Comparison of ENCODE assay signal across 11 mouse cellular contexts in genomic region chr6:69758618-69759017, GRCm38 (mm10).
DNase-seq lines count a peak whose midpoint lies in the region; ATAC-seq and TF ChIP-seq lines count a peak whose summit lies in the region.
"Had no signal": no experiment of that assay in that cellular context is flagged by ENCODE, and none has a peak within 500 bp of the region (broad histone marks: within the 10 kb centered on the region; RNA-seq: fewer than 3 reads in every experiment).

No protein-coding gene starts in this region.

- WGBS in liver, embryonic 11.5 days: 79% methylated on average over 2 of the region's 2 CpGs
- WGBS in liver, embryonic 14.5 days (ENCODE audit: insufficient replicate concordance): 60% methylated on average over 2 of the region's 2 CpGs

- H3K27me3 ChIP-seq in liver, embryonic 11.5 days (replicated peaks; ENCODE audit: control insufficient read depth, insufficient read depth, low read length): no peaks in the 10 kb centered on the region
- H3K27me3 ChIP-seq in liver, embryonic 14.5 days (ENCODE audit: control insufficient read depth, insufficient read depth, low read length): no peaks in the 10 kb centered on the region
- H3K27me3 ChIP-seq: liver, embryonic 15.5 days had no signal

- peak; percentile 16; the same call in 1 of the 2 replicates for TF ChIP-seq CTCF in liver, embryonic 14.5 days (IDR thresholded peaks at IDR 0.05; ENCODE audit: low read depth)

- TF ChIP-seq EP300 in liver, embryonic 14.5 days (IDR thresholded peaks at IDR 0.05; ENCODE audit: low read depth): no peak

- DNase-seq in frontal cortex, postnatal 25 days (ENCODE audit: low spot score in 2 of 2): no peak
- peak; percentile 5 for DNase-seq in liver
- DNase-seq in liver, embryonic 11.5 days (ENCODE audit: low spot score): no peak
- DNase-seq in ES-CJ7 (ENCODE audit: low read depth, low spot score): peak; percentile 37
- no peak for DNase-seq in liver, embryonic 14.5 days (ENCODE audit: low read depth in 3 of 3, low spot score in 3 of 3)
- DNase-seq in cerebellum, postnatal 36 days: no peak
- DNase-seq: adrenal gland, adult 2 months had no signal

- H3K9ac ChIP-seq in liver, embryonic 11.5 days (ENCODE audit: low read depth, low read length): no peak overlapping the region
- no peak overlapping the region for H3K9ac ChIP-seq in liver, embryonic 14.5 days (replicated peaks)
- H3K9ac ChIP-seq: liver, embryonic 15.5 days had no signal

- H3K27ac ChIP-seq in liver, embryonic 11.5 days (ENCODE audit: low read depth, low read length): no peak overlapping the region
- no peak overlapping the region for H3K27ac ChIP-seq in liver, embryonic 14.5 days
- H3K27ac ChIP-seq: liver, embryonic 15.5 days had no signal

- H3K4me1 ChIP-seq in liver, embryonic 11.5 days (replicated peaks; ENCODE audit: control insufficient read depth, insufficient read depth, low read length): no peaks in the 10 kb centered on the region
- H3K4me1 ChIP-seq in liver, embryonic 14.5 days (replicated peaks; ENCODE audit: control insufficient read depth in 2 of 2, insufficient read depth in 2 of 2, low read length in 1 of 2): no peaks in the 10 kb centered on the region
- H3K4me1 ChIP-seq: liver, embryonic 15.5 days had no signal

- no peak overlapping the region for H3K4me2 ChIP-seq in liver, embryonic 11.5 days
- H3K4me2 ChIP-seq in liver, embryonic 14.5 days (ENCODE audit: low read depth): no peak overlapping the region
- H3K4me2 ChIP-seq: liver, embryonic 15.5 days had no signal

- no peaks in the 10 kb centered on the region for H3K36me3 ChIP-seq in liver, embryonic 11.5 days (ENCODE audit: control insufficient read depth, insufficient read depth, low read length)
- H3K36me3 ChIP-seq in liver, embryonic 14.5 days (replicated peaks; ENCODE audit: control insufficient read depth, insufficient read depth, low read depth): no peaks in the 10 kb centered on the region
- H3K36me3 ChIP-seq: liver, embryonic 15.5 days had no signal

- no peak overlapping the region for H3K4me3 ChIP-seq in liver, embryonic 11.5 days (ENCODE audit: low read depth, low read length)
- no peak overlapping the region for H3K4me3 ChIP-seq in liver, embryonic 14.5 days (ENCODE audit: insufficient read depth in 1 of 2, low read depth in 2 of 2, low read length in 2 of 2)
- H3K4me3 ChIP-seq: liver, embryonic 15.5 days; myocyte had no signal

- no peaks in the 10 kb centered on the region for H3K9me3 ChIP-seq in liver, embryonic 11.5 days (ENCODE audit: control insufficient read depth, low read length)
- no peaks in the 10 kb centered on the region for H3K9me3 ChIP-seq in liver, embryonic 14.5 days (ENCODE audit: control insufficient read depth, low read length)
- H3K9me3 ChIP-seq: liver, embryonic 15.5 days had no signal

- peak; percentile 93 for ATAC-seq in frontal cortex, adult (ENCODE audit: low TSS enrichment)
- no peak for ATAC-seq in liver, embryonic 11.5 days (replicated peaks; ENCODE audit: low FRiP score)
- ATAC-seq in liver, embryonic 14.5 days (ENCODE audit: insufficient read depth): no peak
- no peak for ATAC-seq in megakaryocyte, adult 5-6 weeks (ENCODE audit: poor library complexity, severe bottlenecking)

Comparison
In these comparisons a context has a peak if more than half of its experiments do, and no peak if none do; other contexts are left out.
1. DNase-seq: peak in liver (single experiment) and ES-CJ7 (single experiment); none in frontal cortex, postnatal 25 days (0 of 2), liver, embryonic 11.5 days (single experiment), liver, embryonic 14.5 days (0 of 3) and cerebellum, postnatal 36 days (0 of 2).